Mouse (Mus musculus) hindbrain, embryonic 16.5 days (tissue): ENCODE results near the gene Ccrl2. TPM values are rescaled to one million over a fixed set of nuclear protein-coding genes. Genes with fewer than 3 reads are reported as not detected.
A peak's percentile ranks its signal among the peaks of the same experiment; 100 is the strongest.

Experiments
- ATAC-seq: fragments of 200-750 bp; cut with Nextera tagmentation; 2 replicates; pipeline ENCODE4 v1.8.0; 2017; ENCODE audit warnings: moderate TSS enrichment, moderate library complexity
- H3K27ac ChIP-seq: fragments of 300-500 bp; sonication (generic); 2 replicates; pipeline ENCODE4 v1.5.1; 2014; ENCODE audit warnings: low read depth, mild to moderate bottlenecking, control low read depth, low read length, moderate library complexity
- H3K27me3 ChIP-seq: fragments of 300-500 bp; sonication (generic); replicated peaks from 2 replicates; pipeline ENCODE4 v1.6.1; 2014; ENCODE audit warnings: low read length; ENCODE audit not compliant: control insufficient read depth, insufficient read depth
- H3K36me3 ChIP-seq: fragments of 300-500 bp; sonication (generic); 2 replicates; pipeline ENCODE4 v1.6.1; 2014; ENCODE audit warnings: mild to moderate bottlenecking, low read length, moderate library complexity, mixed read lengths; ENCODE audit not compliant: control insufficient read depth, insufficient read depth
- H3K4me1 ChIP-seq: fragments of 300-500 bp; sonication (generic); 2 replicates; pipeline ENCODE4 v1.6.1; 2014; ENCODE audit warnings: low read depth, low read length; ENCODE audit not compliant: control insufficient read depth, insufficient read depth
- H3K4me2 ChIP-seq: fragments of 300-500 bp; sonication (generic); 2 replicates; pipeline ENCODE4 v1.6.1; 2014; ENCODE audit warnings: mild to moderate bottlenecking, low read length, control low read depth, moderate library complexity
- H3K4me3 ChIP-seq: fragments of 300-500 bp; sonication (generic); 2 replicates; pipeline ENCODE4 v1.5.1; 2014; ENCODE audit warnings: mild to moderate bottlenecking, low read length, control low read depth, moderate library complexity
- H3K9ac ChIP-seq: fragments of 300-500 bp; sonication (generic); 2 replicates; pipeline ENCODE4 v1.6.1; 2014; ENCODE audit warnings: low read depth, mild to moderate bottlenecking, control low read depth, low read length, moderate library complexity
- H3K9me3 ChIP-seq: fragments of 300-500 bp; sonication (generic); 2 replicates; pipeline ENCODE4 v1.6.1; 2014; ENCODE audit warnings: mild to moderate bottlenecking, low read length, moderate library complexity; ENCODE audit not compliant: control insufficient read depth
- WGBS: fragments of 180-500 bp; shearing (Covaris S2); extraction: QIAGEN DNeasy Blood & Tissue Kit; methylation state at CpG from one replicate; pipeline ENCODE4 v1.1.7; 2014; 5-methylcytosine and 5-hydroxymethylcytosine counted together
- polyA plus RNA-seq: library from polyadenylated mRNA; unstranded; fragments of >200 nt; fragmentation: Nextera tagmentation; extraction: Ambion mirVana; gene quantifications from 2 replicates; pipeline ENCODE4 v1.2.1, GENCODE M21; 2015

The Ccrl2 gene
- polyA plus RNA-seq, 1 experiment from 2014 or later: 0.86 TPM

- Histone ChIP-seq H3K27ac (no peak overlapping the region), H3K4me1 (no peaks in the 10 kb centered on the region), H3K4me2 (0 out of 2 replicates have a peak overlapping the region, but pooled peaks have one; percentile 5), H3K9me3 (no peaks in the 10 kb centered on the region), H3K4me3 (no peak overlapping the region), H3K36me3 (no peaks in the 10 kb centered on the region), H3K27me3 (no peaks in the 10 kb centered on the region), H3K9ac (no peak overlapping the region)
- 59% methylated on average over 9 of the region's 9 CpGs for WGBS
- no peak for ATAC-seq
Observed at GRCm38 (mm10) chr9:111092657-111093056, 35.3 kb upstream of the Ccrl2 start.

- no peak overlapping the region for H3K4me2 ChIP-seq
- H3K36me3 ChIP-seq: no peaks in the 10 kb centered on the region
- no peaks in the 10 kb centered on the region for H3K4me1 ChIP-seq
- no peak overlapping the region for H3K9ac ChIP-seq
- H3K9me3 ChIP-seq: no peaks in the 10 kb centered on the region
- no peak overlapping the region for H3K4me3 ChIP-seq
- H3K27ac ChIP-seq: no peak overlapping the region
- 25% methylated on average over 7 of the region's 7 CpGs for WGBS
- no peaks in the 10 kb centered on the region for H3K27me3 ChIP-seq
- ATAC-seq: no peak
Observed at GRCm38 (mm10) chr9:111088886-111089285, 31.6 kb upstream of the Ccrl2 start.

GRCm38 (mm10) chr9:111087960-111088359 lies 30.6 kb upstream of the Ccrl2 start:
- ATAC-seq: no peak
- 8% methylated on average over 5 of the region's 5 CpGs for WGBS

GRCm38 (mm10) chr9:111086995-111087606 lies 29.8 kb upstream of the Ccrl2 start:
- Histone ChIP-seq H3K9me3 (no peaks in the 10 kb centered on the region), H3K36me3 (no peaks in the 10 kb centered on the region), H3K4me1 (no peaks in the 10 kb centered on the region), H3K4me3 (no peak overlapping the region), H3K27me3 (no peaks in the 10 kb centered on the region), H3K4me2 (no peak overlapping the region), H3K27ac (no peak overlapping the region), H3K9ac (no peak overlapping the region)
- WGBS: 31% methylated on average over 3 of the region's 3 CpGs
- no peak for ATAC-seq

More at GRCm38 (mm10) chr9:111087960-111088359, 30.6 kb upstream of the Ccrl2 start:
- Histone ChIP-seq H3K4me2 (no peak overlapping the region), H3K4me3 (no peak overlapping the region), H3K36me3 (no peaks in the 10 kb centered on the region), H3K27me3 (no peaks in the 10 kb centered on the region), H3K27ac (no peak overlapping the region), H3K4me1 (no peaks in the 10 kb centered on the region), H3K9ac (no peak overlapping the region), H3K9me3 (no peaks in the 10 kb centered on the region)

GRCm38 (mm10) chr9:111086137-111086536 lies 28.8 kb upstream of the Ccrl2 start:
- WGBS: 69% methylated on average over 6 of the region's 6 CpGs
- no peaks in the 10 kb centered on the region for H3K27me3 ChIP-seq
- H3K9me3 ChIP-seq: no peaks in the 10 kb centered on the region
- H3K4me3 ChIP-seq: no peak overlapping the region
- no peak overlapping the region for H3K4me2 ChIP-seq
- H3K4me1 ChIP-seq: no peaks in the 10 kb centered on the region
- H3K9ac ChIP-seq: no peak overlapping the region
- no peaks in the 10 kb centered on the region for H3K36me3 ChIP-seq
- H3K27ac ChIP-seq: no peak overlapping the region
- ATAC-seq: no peak

- Histone ChIP-seq H3K4me2 (no peak overlapping the region), H3K36me3 (no peaks in the 10 kb centered on the region), H3K4me1 (no peaks in the 10 kb centered on the region), H3K27ac (no peak overlapping the region), H3K27me3 (no peaks in the 10 kb centered on the region), H3K4me3 (no peak overlapping the region), H3K9me3 (no peaks in the 10 kb centered on the region), H3K9ac (no peak overlapping the region)
- 59% methylated on average over 4 of the region's 4 CpGs for WGBS
- ATAC-seq: no peak
Observed at GRCm38 (mm10) chr9:111085329-111085728, 28.0 kb upstream of the Ccrl2 start.

- no peaks in the 10 kb centered on the region for H3K36me3 ChIP-seq
- no peak overlapping the region for H3K4me2 ChIP-seq
- 91% methylated on average over 5 of the region's 5 CpGs for WGBS
- no peak overlapping the region for H3K9ac ChIP-seq
- H3K9me3 ChIP-seq: no peaks in the 10 kb centered on the region
- no peak overlapping the region for H3K27ac ChIP-seq
- no peak for ATAC-seq
- H3K4me1 ChIP-seq: no peaks in the 10 kb centered on the region
- H3K27me3 ChIP-seq: no peaks in the 10 kb centered on the region
- H3K4me3 ChIP-seq: no peak overlapping the region
Observed at GRCm38 (mm10) chr9:111081765-111082164, 24.4 kb upstream of the Ccrl2 start.

- Histone ChIP-seq H3K4me1 (no peaks in the 10 kb centered on the region), H3K9ac (no peak overlapping the region), H3K27me3 (no peaks in the 10 kb centered on the region), H3K4me3 (no peak overlapping the region), H3K4me2 (no peak overlapping the region), H3K9me3 (no peaks in the 10 kb centered on the region), H3K27ac (no peak overlapping the region), H3K36me3 (no peaks in the 10 kb centered on the region)
- no peak for ATAC-seq
- 95% methylated on average over 8 of the region's 8 CpGs for WGBS
Observed at GRCm38 (mm10) chr9:111080801-111081200, 23.5 kb upstream of the Ccrl2 start.

- H3K4me3 ChIP-seq: no peak overlapping the region
- H3K9ac ChIP-seq: no peak overlapping the region
- no peak for ATAC-seq
- H3K4me1 ChIP-seq: no peaks in the 10 kb centered on the region
- peaks cover 2% of the 10 kb centered on the region; the same call in 1 of the 2 replicates for H3K9me3 ChIP-seq
- no peak overlapping the region for H3K27ac ChIP-seq
- H3K36me3 ChIP-seq: no peaks in the 10 kb centered on the region
- no peaks in the 10 kb centered on the region for H3K27me3 ChIP-seq
- no peak overlapping the region for H3K4me2 ChIP-seq
- 59% methylated on average over 5 of the region's 5 CpGs for WGBS
Observed at GRCm38 (mm10) chr9:111077745-111078144, 20.4 kb upstream of the Ccrl2 start.
